Mouse (Mus musculus) layer of hippocampus, adult 9-11 months (tissue): ENCODE measurements at regions not wholly inside any gene's neighbourhood (a gene's known extent, or its start where the extent isn't known, plus 50 kb on each side); places are given as distances from the start of the nearest gene placed in this dataset.

ENCODE experiments used
- DNase-seq: peaks from one replicate; pipeline ENCODE4 v3.0.0; 2022

DNA sequence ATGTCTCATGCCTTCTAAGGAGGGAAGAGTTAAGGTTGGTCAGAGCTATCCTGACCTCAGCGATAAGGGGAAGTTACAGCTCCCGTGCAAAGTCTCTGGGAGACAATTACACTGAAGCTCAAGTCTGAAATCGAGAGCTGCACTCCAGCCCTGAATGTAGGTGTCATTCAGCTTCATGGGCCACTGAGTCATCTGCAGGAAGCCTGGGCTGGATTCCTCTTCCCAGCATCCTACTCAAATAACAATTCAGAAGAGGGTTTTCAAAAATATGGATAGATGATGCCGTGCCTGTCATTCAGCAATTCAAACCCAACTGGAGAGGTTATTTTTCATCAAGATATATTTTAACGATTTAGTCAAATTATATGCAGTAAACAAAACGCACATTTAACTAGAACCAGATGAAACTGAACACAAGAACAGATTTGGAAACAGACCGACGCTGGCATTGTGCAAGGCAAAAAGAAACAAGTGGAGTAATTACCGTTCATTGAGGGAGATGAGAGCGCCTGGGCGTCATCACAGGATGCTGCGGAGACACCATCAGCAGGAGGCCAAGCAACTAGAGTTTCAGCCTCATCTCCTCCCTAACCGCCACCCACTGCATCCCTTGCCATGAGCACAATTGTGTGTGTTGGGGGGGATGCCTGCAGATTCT is 57.8 kb upstream of the Cfap46 start:
- peak; percentile 83 for DNase-seq

DNA sequence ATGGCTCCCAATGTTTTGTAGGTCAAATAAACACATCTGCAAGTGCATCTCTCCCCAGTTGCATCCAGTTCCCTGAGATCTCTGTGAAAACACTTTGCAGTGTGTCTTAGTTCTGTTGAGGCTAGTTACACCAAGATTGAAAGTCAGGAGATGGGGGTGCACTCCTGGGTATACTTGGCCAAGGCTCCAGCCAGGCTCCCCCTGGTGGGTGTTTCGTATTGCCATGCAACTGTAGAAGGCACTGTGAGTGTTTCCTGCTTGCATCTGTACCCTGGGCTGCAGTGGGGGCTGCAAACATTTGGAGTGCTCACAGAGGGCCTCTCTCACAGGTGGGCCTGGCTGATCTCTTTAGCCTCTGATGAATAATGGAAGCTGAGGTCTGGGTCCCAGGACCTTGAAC is 63.2 kb upstream of the Cfap46 start:
- no peak for DNase-seq

DNA sequence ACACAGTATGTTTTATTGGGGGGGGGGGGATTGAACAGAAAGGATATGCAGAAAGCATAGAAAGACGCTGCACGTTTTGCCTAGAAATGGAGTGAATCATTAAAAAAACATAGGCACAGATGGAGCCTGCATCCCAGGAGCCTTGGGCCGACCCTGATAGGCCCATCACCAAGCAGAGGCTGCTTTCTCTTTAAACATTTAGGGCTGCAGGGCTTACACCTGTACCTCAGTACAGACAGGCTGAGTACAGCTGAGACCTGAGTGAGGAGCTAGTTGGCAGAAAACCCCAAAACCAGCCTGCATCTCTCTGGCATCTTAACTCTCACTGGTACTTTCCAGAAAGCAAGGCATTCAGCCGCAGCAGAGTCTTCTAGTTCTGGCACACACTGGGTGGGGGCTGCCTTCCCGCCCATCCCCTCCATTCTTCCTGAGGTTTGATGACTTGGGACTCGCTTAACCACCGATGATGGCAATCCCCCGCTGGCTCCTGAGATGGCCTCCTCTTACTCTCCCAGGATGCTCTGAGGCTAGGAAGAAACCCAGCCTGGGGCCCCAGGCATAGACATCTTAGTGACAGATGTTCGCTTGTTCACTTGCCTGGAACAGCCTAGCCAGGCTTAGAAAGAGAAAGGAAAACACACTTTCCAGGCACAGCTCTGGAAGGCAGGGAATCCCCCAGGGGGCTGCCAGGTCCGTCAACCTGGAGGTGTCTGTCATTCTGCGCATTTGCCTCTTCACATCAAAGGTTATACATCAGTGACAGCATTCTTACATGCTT is 63.9 kb upstream of the Cfap46 start:
- DNase-seq = no peak

DNA sequence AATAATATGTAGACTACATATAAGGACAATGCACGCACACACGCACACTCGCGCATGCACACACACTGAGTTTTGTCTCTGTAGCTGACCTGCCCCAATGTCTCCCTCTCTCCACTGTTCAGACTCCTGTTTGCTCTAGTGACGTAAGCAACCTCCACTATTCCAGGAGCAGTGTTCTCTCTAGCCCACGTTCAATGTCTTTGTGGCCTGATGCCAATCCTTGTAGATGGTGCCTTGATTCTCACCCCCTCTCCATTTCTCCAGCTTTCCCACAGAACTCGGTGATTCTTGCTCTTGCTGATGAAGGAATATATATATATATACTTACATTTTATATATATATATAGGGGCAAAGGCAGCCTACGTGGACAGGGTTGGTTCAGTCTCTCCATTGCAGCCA is 71.4 kb upstream of the Cfap46 start:
- no peak for DNase-seq

DNA sequence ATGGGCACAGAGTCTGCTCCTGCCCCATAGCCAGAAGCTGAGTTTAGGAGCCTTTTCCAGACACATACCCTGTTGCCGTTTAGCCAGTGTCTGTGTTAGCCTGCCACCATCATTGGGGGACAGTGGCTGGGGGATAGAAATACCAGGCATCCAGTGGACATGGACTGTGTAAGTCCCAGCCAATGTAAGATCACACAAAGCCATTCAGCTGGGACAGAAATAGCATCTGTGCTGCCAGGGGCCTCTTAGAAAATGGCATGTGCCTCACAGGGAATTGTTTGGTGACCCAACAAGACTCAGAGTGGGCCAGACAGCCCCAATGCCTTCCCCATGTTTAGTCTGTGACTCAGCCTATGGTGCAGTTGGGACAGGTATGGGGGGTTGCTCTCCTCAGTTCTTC is 71.5 kb upstream of the Adgra1 start:
- no peak for DNase-seq

DNA sequence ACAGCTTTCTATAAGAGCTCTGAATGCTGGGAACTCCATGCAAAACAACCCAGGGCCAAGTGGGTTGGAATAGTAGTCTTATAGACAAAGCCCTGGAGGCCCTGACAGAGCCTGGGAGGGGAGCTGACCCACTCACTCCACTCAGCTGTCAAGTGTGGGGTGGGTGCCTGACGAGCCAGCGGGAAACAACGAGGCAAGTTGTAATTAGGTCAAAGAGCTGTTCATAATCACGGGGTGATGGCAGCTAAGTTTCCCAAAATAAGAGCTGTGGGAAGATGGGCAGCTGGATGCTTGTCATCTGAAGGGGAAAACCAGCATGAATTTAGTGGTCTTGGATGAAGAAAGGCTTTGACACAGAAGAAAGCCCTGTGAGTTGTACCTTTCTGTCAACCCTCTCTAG is 70.7 kb upstream of the Adgra1 start:
- no peak for DNase-seq

DNA sequence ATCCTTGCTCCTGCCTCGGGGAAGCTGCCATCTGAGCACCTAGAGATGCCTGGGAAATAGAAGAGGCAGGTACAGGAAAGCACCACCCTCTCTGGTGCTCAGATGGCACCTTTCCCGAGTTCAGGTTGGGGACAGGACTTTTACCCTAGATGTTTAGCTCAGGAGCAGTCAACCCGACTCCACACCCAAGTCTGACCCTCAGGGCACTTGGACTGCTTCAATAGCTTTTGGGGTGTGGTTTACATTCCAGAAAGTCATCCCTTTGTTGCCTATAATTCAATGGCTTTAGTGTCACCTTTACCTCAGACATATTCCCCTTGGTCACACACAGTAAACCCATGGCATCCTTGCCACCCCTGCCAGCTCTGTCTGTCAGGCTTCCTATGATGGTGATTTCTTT is 67.7 kb upstream of the Adgra1 start:
- no peak for DNase-seq

DNA sequence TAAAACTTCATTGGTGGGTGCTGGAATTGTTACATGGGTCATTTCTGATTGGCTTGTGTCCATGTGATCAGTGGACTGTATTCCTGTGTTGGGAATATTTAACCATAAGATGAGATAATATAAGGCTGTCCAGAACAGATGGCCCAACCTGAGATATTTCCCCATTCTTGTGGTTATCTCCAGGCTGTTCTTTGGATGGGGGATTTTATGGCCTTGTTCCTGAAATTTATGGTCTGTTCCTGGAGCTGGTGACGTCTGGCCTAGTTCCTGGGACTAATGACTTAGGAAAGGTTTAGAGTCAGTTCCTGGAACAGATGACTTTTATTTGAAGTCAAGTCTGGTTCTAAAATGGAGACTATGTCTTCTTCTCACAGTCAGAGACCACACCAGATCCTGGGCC is 64.8 kb upstream of the Adgra1 start:
- no peak for DNase-seq

DNA sequence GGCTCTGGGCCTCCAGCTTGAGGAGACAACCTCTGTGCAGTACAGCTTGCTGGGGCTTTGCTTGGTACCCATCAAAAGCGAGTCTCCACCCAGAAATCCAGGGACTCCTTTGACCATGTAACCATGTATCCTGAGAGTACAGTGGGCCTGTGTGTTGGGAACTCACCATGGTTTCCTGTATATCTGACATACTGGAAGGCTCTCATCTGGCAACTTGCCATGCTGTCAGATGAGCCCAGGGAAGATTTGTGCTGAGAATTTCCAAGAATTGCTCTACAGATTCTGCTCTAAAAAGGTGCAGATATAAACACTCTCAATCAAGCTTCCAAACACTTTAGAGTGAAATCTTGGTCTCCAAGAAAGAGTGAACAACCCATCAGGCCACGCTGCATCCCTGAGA is 56.7 kb upstream of the Adgra1 start:
- no peak for DNase-seq

DNA sequence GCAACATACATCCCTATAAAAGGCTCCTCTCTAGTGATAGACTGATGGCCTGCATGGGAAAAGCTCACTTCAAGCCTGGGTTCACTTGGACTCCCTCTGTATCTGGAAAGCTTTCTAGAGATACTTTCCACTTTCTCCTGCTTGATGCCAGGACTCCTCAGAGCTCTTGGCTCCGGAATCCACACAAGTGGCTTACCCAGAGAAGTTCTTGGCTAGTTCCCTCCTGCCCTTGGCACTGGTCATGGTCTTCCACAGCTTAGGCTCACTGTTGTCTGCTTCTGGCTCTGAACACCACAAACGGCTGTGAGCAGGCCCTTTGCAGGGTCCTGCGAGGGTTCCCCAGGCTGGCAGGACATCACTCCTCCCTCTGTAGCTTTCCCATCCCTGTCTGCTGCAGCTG is 54.1 kb upstream of the Adgra1 start:
- no peak for DNase-seq

DNA sequence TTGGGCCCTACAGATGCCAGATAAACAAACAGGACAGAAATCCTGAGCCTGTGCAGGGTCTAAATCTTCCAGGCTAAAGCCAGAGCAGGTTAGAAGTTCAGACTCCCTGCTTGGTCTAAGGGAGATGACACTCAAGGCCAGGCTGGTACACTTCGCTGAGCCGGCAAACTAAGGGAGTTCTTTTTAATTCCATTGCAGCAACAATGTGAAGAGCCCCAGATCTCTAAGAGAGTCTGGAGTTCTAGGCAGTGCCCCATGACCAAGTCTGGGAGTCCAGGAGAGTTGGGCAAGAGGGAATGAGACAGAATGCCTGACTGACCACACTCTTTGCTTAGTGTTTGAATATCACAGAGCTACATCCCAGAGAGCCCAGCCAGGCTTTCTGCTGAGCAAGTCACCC is 52.5 kb upstream of the Adgra1 start:
- DNase-seq = no peak
